Mouse (Mus musculus) cortical plate, adult 2 months (tissue): ENCODE data around the gene Ralgapa2. TPM values are rescaled to one million over a fixed set of nuclear protein-coding genes. Genes with fewer than 3 reads are reported as not detected.

Experiments used
- H3K27ac ChIP-seq: fragments of 200-500 bp; 2 replicates; pipeline ENCODE4 v1.5.1; 2012; ENCODE audit warnings: low read length, control low read depth, inconsistent platforms; ENCODE audit not compliant: insufficient read depth
- H3K4me1 ChIP-seq: fragments of 200-500 bp; 2 replicates; pipeline ENCODE4 v1.6.1; 2011; ENCODE audit warnings: low read length; ENCODE audit not compliant: control insufficient read depth, insufficient read depth
- H3K4me3 ChIP-seq: fragments of 200-500 bp; 2 replicates; pipeline ENCODE4 v1.5.1; 2011; ENCODE audit warnings: mild to moderate bottlenecking, low read length, control low read depth; ENCODE audit not compliant: insufficient read depth
- CTCF ChIP-seq: fragments of 200-500 bp; IDR thresholded peaks from 2 replicates; pipeline ENCODE4 v1.5.1; 2011; ENCODE audit warnings: mild to moderate bottlenecking, control low read depth, low read length; ENCODE audit not compliant: insufficient read depth; ENCODE audit errors: extremely low read depth
- POLR2A ChIP-seq: fragments of 200-500 bp; IDR thresholded peaks from 2 replicates; pipeline ENCODE4 v1.6.1; 2011; ENCODE audit warnings: mild to moderate bottlenecking, low read length, control low read depth; ENCODE audit not compliant: insufficient read depth; ENCODE audit errors: extremely low read depth
- polyA plus RNA-seq: library from polyadenylated mRNA; depleted of rRNA; stranded (reverse); fragments of >200 nt; gene quantifications from 2 replicates; pipeline ENCODE4 v1.2.3, GENCODE M21; 2012

Gene Ralgapa2
- polyA plus RNA-seq, 1 experiment, result 9.9 TPM

GRCm38 (mm10) chr2:146322770-146323169 lies 189.4 kb downstream of the Ralgapa2 start:
- H3K4me3 ChIP-seq, result no peak overlapping the region
- H3K4me1 ChIP-seq, result no peaks in the 10 kb centered on the region
- TF ChIP-seq POLR2A (no peak), CTCF (no peak)
- H3K27ac ChIP-seq, result no peak overlapping the region

- Histone ChIP-seq H3K4me1 (no peaks in the 10 kb centered on the region), H3K27ac (no peak overlapping the region), H3K4me3 (no peak overlapping the region)
- TF ChIP-seq POLR2A (no peak), CTCF (no peak)
Measured at GRCm38 (mm10) chr2:146322019-146322418, 190.1 kb downstream of the Ralgapa2 start.

- Histone ChIP-seq H3K4me1 (no peaks in the 10 kb centered on the region), H3K27ac (no peak overlapping the region), H3K4me3 (no peak overlapping the region)
- TF ChIP-seq POLR2A (no peak), CTCF (no peak)
Measured at GRCm38 (mm10) chr2:146320666-146321065, 191.5 kb downstream of the Ralgapa2 start.

- H3K27ac ChIP-seq, result no peak overlapping the region
- H3K4me1 ChIP-seq, result no peaks in the 10 kb centered on the region
- TF ChIP-seq CTCF, result no peak
- no peak overlapping the region for H3K4me3 ChIP-seq
Measured at GRCm38 (mm10) chr2:146314751-146315150, 197.4 kb downstream of the Ralgapa2 start.

GRCm38 (mm10) chr2:146313811-146314210 lies 198.3 kb downstream of the Ralgapa2 start:
- TF ChIP-seq POLR2A, result no peak
- no peak for TF ChIP-seq CTCF
- H3K4me3 ChIP-seq, result no peak overlapping the region
- no peaks in the 10 kb centered on the region for H3K4me1 ChIP-seq
- no peak overlapping the region for H3K27ac ChIP-seq

GRCm38 (mm10) chr2:146310760-146311159 lies 201.4 kb downstream of the Ralgapa2 start:
- TF ChIP-seq POLR2A (no peak), CTCF (no peak)
- Histone ChIP-seq H3K27ac (no peak overlapping the region), H3K4me3 (no peak overlapping the region), H3K4me1 (no peaks in the 10 kb centered on the region)

GRCm38 (mm10) chr2:146310291-146310690 lies 201.9 kb downstream of the Ralgapa2 start:
- Histone ChIP-seq H3K4me3 (no peak overlapping the region), H3K4me1 (no peaks in the 10 kb centered on the region), H3K27ac (no peak overlapping the region)
- no peak for TF ChIP-seq POLR2A
- no peak for TF ChIP-seq CTCF

- no peak for TF ChIP-seq POLR2A
- TF ChIP-seq CTCF, result no peak
- no peak overlapping the region for H3K27ac ChIP-seq
Measured at GRCm38 (mm10) chr2:146309413-146309812, 202.7 kb downstream of the Ralgapa2 start.

GRCm38 (mm10) chr2:146307060-146307459 lies 205.1 kb downstream of the Ralgapa2 start:
- H3K27ac ChIP-seq, result no peak overlapping the region
- H3K4me1 ChIP-seq, result no peaks in the 10 kb centered on the region
- H3K4me3 ChIP-seq, result no peak overlapping the region
- TF ChIP-seq CTCF, result no peak
- no peak for TF ChIP-seq POLR2A

More at GRCm38 (mm10) chr2:146309413-146309812, 202.7 kb downstream of the Ralgapa2 start:
- Histone ChIP-seq H3K4me3 (no peak overlapping the region), H3K4me1 (no peaks in the 10 kb centered on the region)

- TF ChIP-seq CTCF (no peak), POLR2A (no peak)
- Histone ChIP-seq H3K4me1 (no peaks in the 10 kb centered on the region), H3K27ac (no peak overlapping the region), H3K4me3 (no peak overlapping the region)
Measured at GRCm38 (mm10) chr2:146302094-146302699, 209.9 kb downstream of the Ralgapa2 start.
